Mouse (Mus musculus): ENCODE results near the gene Foxf1. TPM values are rescaled to one million over a fixed set of nuclear protein-coding genes. Genes with fewer than 3 reads are reported as not detected.
A peak's percentile ranks its signal among the peaks of the same experiment; 100 is the strongest.

Foxf1 gene
- polyA plus RNA-seq (2015; fragmentation: Nextera tagmentation; extraction: Ambion mirVana), result 5.6 and 5.9 TPM in 2 replicates

- peak within 1 kb of the TSS; percentile 34; the same call in 1 of the 2 replicates for H3K27ac ChIP-seq
- H3K9me3 ChIP-seq (replicated peaks), result no peaks in the 10 kb centered on the region
- under 1% methylated on average over 64 of the region's 83 CpGs for WGBS (ENCODE audit: insufficient replicate concordance)
- peaks cover 100% of the 10 kb centered on the region for H3K27me3 ChIP-seq
- DNase-seq, result no peak
- peak within 1 kb of the TSS; percentile 64 for H3K4me2 ChIP-seq
- H3K9ac ChIP-seq, result peak within 1 kb of the TSS; percentile 54
- H3K4me1 ChIP-seq (replicated peaks), result 0 out of 2 replicates have a peak, but pooled peaks cover 8% of the 10 kb centered on the region
- H3K36me3 ChIP-seq, result no peaks in the 10 kb centered on the region
- H3K4me3 ChIP-seq (replicated peaks), result peak within 1 kb of the TSS; percentile 58
- ATAC-seq (ENCODE audit: low read depth), result peak; percentile 29; the same call in 1 of the 2 replicates
These were observed at the start of gene Foxf1 for GRCm38 (mm10) chr8:121084210-121084951. Gene Foxf1, plus strand, starts transcription at chr8:121084386.

- no peaks in the 10 kb centered on the region for H3K9me3 ChIP-seq (replicated peaks)
- ATAC-seq (ENCODE audit: low read depth), result no peak
- no peak overlapping the region for H3K27ac ChIP-seq
These were observed 48.6 kb upstream of the Foxf1 start for GRCm38 (mm10) chr8:121035611-121036010.

DNA sequence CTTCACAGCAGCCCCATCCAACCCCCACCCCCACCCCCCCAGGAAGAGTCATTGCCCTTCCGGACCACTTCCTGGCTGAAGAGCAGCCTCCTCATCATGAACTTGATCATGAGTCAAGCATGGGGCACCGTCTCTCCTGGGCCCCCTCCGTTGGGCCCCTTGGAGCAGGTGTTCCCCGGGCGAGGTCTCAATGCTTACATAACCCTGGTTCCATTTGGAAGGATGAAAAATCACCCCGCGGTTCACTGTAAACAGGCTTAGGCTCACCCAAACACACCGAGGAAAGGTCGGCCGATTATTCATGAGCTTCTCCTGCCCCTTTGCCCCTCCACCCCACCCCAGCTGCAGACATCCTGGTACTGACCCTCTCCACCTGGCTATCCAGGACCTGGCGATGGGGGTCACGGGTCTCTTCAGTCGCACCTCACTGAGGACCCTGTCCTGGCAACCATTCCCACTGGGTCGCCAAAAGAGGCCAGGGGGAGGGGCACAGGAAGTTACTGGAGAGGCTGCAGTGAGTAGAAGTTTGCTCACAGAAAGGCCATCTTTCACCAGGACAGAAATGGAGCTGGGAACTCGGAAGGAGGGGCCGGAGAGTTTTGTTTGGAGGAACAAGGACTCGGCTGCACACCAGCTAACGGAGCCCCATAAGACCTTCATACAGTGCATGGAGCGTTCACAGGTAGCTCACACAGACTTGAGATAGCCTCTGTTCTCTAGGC lies 40.3 kb upstream of the Foxf1 start:
- no peak for ATAC-seq (ENCODE audit: low read depth)
- H3K4me3 ChIP-seq (replicated peaks), result no peak overlapping the region

More at GRCm38 (mm10) chr8:121035611-121036010, 48.6 kb upstream of the Foxf1 start:
- no peak overlapping the region for H3K4me2 ChIP-seq
- H3K36me3 ChIP-seq, result no peaks in the 10 kb centered on the region
- H3K4me3 ChIP-seq (replicated peaks), result no peak overlapping the region
- no peak for DNase-seq
- H3K27me3 ChIP-seq, result no peaks in the 10 kb centered on the region
- 61% methylated on average over 8 of the region's 8 CpGs for WGBS (ENCODE audit: insufficient replicate concordance)
- H3K4me1 ChIP-seq (replicated peaks), result no peaks in the 10 kb centered on the region
- no peak overlapping the region for H3K9ac ChIP-seq

DNA sequence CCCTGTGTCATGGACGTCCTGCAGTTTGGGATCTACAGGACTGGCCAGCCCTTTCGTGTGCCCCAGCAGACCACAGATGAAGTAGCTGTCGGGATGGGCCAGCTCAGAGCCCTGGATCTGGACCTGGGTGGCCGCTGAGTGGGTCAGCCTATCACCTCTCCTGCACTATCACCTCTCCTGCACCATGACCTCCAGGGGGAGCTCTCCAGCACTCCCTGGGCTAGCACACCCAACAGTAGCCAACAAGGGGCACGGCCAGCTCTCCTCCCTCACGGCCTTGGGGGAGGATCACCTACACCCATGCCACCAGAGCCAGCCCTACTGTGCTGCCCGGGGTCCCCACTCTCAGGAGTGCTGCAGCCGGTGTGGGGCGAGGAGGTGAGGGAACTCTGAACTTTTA lies 36.7 kb upstream of the Foxf1 start:
- ATAC-seq (ENCODE audit: low read depth) (no peak), DNase-seq (no peak)
- WGBS (ENCODE audit: insufficient replicate concordance), result 50% methylated on average over 9 of the region's 9 CpGs
- no peaks in the 10 kb centered on the region for H3K27me3 ChIP-seq
- H3K4me1 ChIP-seq (replicated peaks), result no peaks in the 10 kb centered on the region
- H3K36me3 ChIP-seq, result no peaks in the 10 kb centered on the region
- no peaks in the 10 kb centered on the region for H3K9me3 ChIP-seq (replicated peaks)
- H3K27ac ChIP-seq, result no peak overlapping the region
- no peak overlapping the region for H3K4me3 ChIP-seq (replicated peaks)
- no peak overlapping the region for H3K4me2 ChIP-seq
- H3K9ac ChIP-seq, result no peak overlapping the region

More for the DNA sequence above, 40.3 kb upstream of the Foxf1 start:
- Histone ChIP-seq H3K4me1 (replicated peaks) (no peaks in the 10 kb centered on the region), H3K9me3 (replicated peaks) (no peaks in the 10 kb centered on the region), H3K36me3 (no peaks in the 10 kb centered on the region), H3K27me3 (no peaks in the 10 kb centered on the region), H3K4me2 (no peak overlapping the region), H3K27ac (no peak overlapping the region), H3K9ac (no peak overlapping the region)
- no peak for DNase-seq
- 49% methylated on average over 19 of the region's 19 CpGs for WGBS (ENCODE audit: insufficient replicate concordance)

- DNase-seq, result no peak
- no peak overlapping the region for H3K9ac ChIP-seq
- peaks cover 7% of the 10 kb centered on the region; the same call in 1 of the 2 replicates for H3K27me3 ChIP-seq
- no peak overlapping the region for H3K4me2 ChIP-seq
- no peaks in the 10 kb centered on the region for H3K4me1 ChIP-seq (replicated peaks)
- ATAC-seq (ENCODE audit: low read depth), result no peak
- H3K36me3 ChIP-seq, result no peaks in the 10 kb centered on the region
- no peak overlapping the region for H3K27ac ChIP-seq
- H3K9me3 ChIP-seq (replicated peaks), result no peaks in the 10 kb centered on the region
- no peak overlapping the region for H3K4me3 ChIP-seq (replicated peaks)
- 65% methylated on average over 9 of the region's 9 CpGs for WGBS (ENCODE audit: insufficient replicate concordance)
These were observed 26.1 kb upstream of the Foxf1 start for GRCm38 (mm10) chr8:121058081-121058480.

DNA sequence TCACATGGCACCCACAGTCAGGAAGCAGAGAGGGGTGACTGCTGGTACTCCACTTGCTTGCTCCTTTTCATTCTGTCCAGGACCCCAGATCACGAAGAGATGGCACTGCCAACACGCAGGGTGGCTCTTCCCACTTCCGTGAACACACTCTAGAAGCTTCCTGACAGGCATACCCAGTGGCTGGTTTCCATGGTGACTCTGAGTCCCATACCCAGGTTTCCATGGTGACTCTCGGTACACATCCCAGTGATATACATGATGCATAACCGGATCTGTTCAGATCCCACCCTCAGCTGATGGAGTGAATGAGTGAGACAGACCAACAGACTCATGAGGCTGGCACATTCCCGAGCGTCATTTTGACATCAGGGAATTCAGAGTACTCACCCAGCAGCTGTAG lies 25.1 kb upstream of the Foxf1 start:
- H3K9ac ChIP-seq, result no peak overlapping the region
- no peak overlapping the region for H3K4me3 ChIP-seq (replicated peaks)
- no peaks in the 10 kb centered on the region for H3K4me1 ChIP-seq (replicated peaks)
- WGBS (ENCODE audit: insufficient replicate concordance), result 70% methylated on average over 7 of the region's 7 CpGs
- H3K9me3 ChIP-seq (replicated peaks), result no peaks in the 10 kb centered on the region
- ATAC-seq (ENCODE audit: low read depth) (no peak), DNase-seq (no peak)
- peaks cover 7% of the 10 kb centered on the region; the same call in 1 of the 2 replicates for H3K27me3 ChIP-seq
- H3K4me2 ChIP-seq, result no peak overlapping the region
- H3K36me3 ChIP-seq, result no peaks in the 10 kb centered on the region
- no peak overlapping the region for H3K27ac ChIP-seq

- Histone ChIP-seq H3K4me3 (replicated peaks) (no peak overlapping the region), H3K9me3 (replicated peaks) (no peaks in the 10 kb centered on the region), H3K9ac (no peak overlapping the region), H3K36me3 (no peaks in the 10 kb centered on the region), H3K27me3 (peaks cover 11% of the 10 kb centered on the region; the same call in 1 of the 2 replicates), H3K4me1 (replicated peaks) (no peaks in the 10 kb centered on the region), H3K27ac (no peak overlapping the region), H3K4me2 (no peak overlapping the region)
- ATAC-seq (ENCODE audit: low read depth) (no peak), DNase-seq (no peak)
- WGBS (ENCODE audit: insufficient replicate concordance), result 88% methylated on average over 6 of the region's 6 CpGs
These were observed 21.7 kb upstream of the Foxf1 start for GRCm38 (mm10) chr8:121062521-121062920.

GRCm38 (mm10) chr8:121063649-121064048 lies 20.5 kb upstream of the Foxf1 start:
- H3K27me3 ChIP-seq, result peaks cover 10% of the 10 kb centered on the region
- H3K9me3 ChIP-seq (replicated peaks), result no peaks in the 10 kb centered on the region
- ATAC-seq (ENCODE audit: low read depth) (no peak), DNase-seq (no peak)
- no peak overlapping the region for H3K4me3 ChIP-seq (replicated peaks)
- no peak overlapping the region for H3K9ac ChIP-seq
- no peak overlapping the region for H3K27ac ChIP-seq
- no peaks in the 10 kb centered on the region for H3K36me3 ChIP-seq
- no peak overlapping the region for H3K4me2 ChIP-seq
- H3K4me1 ChIP-seq (replicated peaks), result no peaks in the 10 kb centered on the region
- WGBS (ENCODE audit: insufficient replicate concordance), result 69% methylated on average over 13 of the region's 13 CpGs

GRCm38 (mm10) chr8:121071454-121071853 lies 12.7 kb upstream of the Foxf1 start:
- Histone ChIP-seq H3K4me1 (replicated peaks) (no peaks in the 10 kb centered on the region), H3K27me3 (peaks cover 79% of the 10 kb centered on the region), H3K9me3 (replicated peaks) (no peaks in the 10 kb centered on the region), H3K4me3 (replicated peaks) (no peak overlapping the region), H3K4me2 (no peak overlapping the region), H3K27ac (no peak overlapping the region), H3K9ac (no peak overlapping the region), H3K36me3 (no peaks in the 10 kb centered on the region)
- WGBS (ENCODE audit: insufficient replicate concordance), result 6% methylated on average over 12 of the region's 12 CpGs
- ATAC-seq (ENCODE audit: low read depth) (no peak), DNase-seq (no peak)

GRCm38 (mm10) chr8:121072406-121073130 lies 11.6 kb upstream of the Foxf1 start:
- H3K4me2 ChIP-seq, result 0 out of 2 replicates have a peak overlapping the region, but pooled peaks have one; percentile 32
- 15% methylated on average over 11 of the region's 11 CpGs for WGBS (ENCODE audit: insufficient replicate concordance)

More at GRCm38 (mm10) chr8:121072406-121073130, 11.6 kb upstream of the Foxf1 start:
- H3K9me3 ChIP-seq (replicated peaks), result no peaks in the 10 kb centered on the region
- DNase-seq, result no peak
- ATAC-seq (ENCODE audit: low read depth), result no peak
- H3K27me3 ChIP-seq, result peaks cover 90% of the 10 kb centered on the region
- H3K4me1 ChIP-seq (replicated peaks), result no peaks in the 10 kb centered on the region
- H3K27ac ChIP-seq, result no peak overlapping the region
- H3K9ac ChIP-seq, result no peak overlapping the region
- no peaks in the 10 kb centered on the region for H3K36me3 ChIP-seq
- no peak overlapping the region for H3K4me3 ChIP-seq (replicated peaks)
